Mouse (Mus musculus): Measurements from ENCODE around the gene Ppp1r3d.
A peak's percentile ranks its signal among the peaks of the same experiment; 100 is the strongest.

Ppp1r3d gene

GRCm38 (mm10) chr2:178414261-178415149, at the start of gene Ppp1r3d, which contains the start of gene Fam217b:
Gene Ppp1r3d (minus strand): TSS chr2:178414472.
Gene Fam217b (plus strand): TSS chr2:178414524.
- peak; percentile 98 for DNase-seq

GRCm38 (mm10) chr2:178460353-178460752, 46.1 kb upstream of the Ppp1r3d start:
- peak; percentile 44 for DNase-seq

- DNase-seq = peak; percentile 31
Measured at GRCm38 (mm10) chr2:178457414-178457813, 43.1 kb upstream of the Ppp1r3d start.

GRCm38 (mm10) chr2:178454664-178455516, 40.6 kb upstream of the Ppp1r3d start:
- peak; percentile 64 for DNase-seq

- DNase-seq = peak; percentile 78
Measured at GRCm38 (mm10) chr2:178450961-178451360, 36.7 kb upstream of the Ppp1r3d start.

GRCm38 (mm10) chr2:178450236-178450635, 36.0 kb upstream of the Ppp1r3d start:
- DNase-seq = no peak

- DNase-seq = peak; percentile 76
Measured at GRCm38 (mm10) chr2:178449386-178449785, 35.1 kb upstream of the Ppp1r3d start.

- DNase-seq = peak; percentile 55
Measured at GRCm38 (mm10) chr2:178437311-178437710, 23.0 kb upstream of the Ppp1r3d start.

- DNase-seq = peak; percentile 61
Measured at GRCm38 (mm10) chr2:178433903-178434302, 19.6 kb upstream of the Ppp1r3d start.

GRCm38 (mm10) chr2:178433495-178433894, 19.2 kb upstream of the Ppp1r3d start:
- no peak for DNase-seq

- DNase-seq = no peak
Measured at GRCm38 (mm10) chr2:178430231-178430630, 16.0 kb upstream of the Ppp1r3d start, which contains the start of gene Cdh26. Gene Cdh26 (plus strand): TSS chr2:178430531.

GRCm38 (mm10) chr2:178429426-178429825, 15.2 kb upstream of the Ppp1r3d start:
- no peak for DNase-seq

- DNase-seq = peak; percentile 65
Measured at GRCm38 (mm10) chr2:178428676-178429075, 14.4 kb upstream of the Ppp1r3d start.

- peak; percentile 55 for DNase-seq
Measured at GRCm38 (mm10) chr2:178428183-178428582, 13.9 kb upstream of the Ppp1r3d start.

- peak; percentile 37 for DNase-seq
Measured at GRCm38 (mm10) chr2:178427181-178427580, 12.9 kb upstream of the Ppp1r3d start.

GRCm38 (mm10) chr2:178426229-178426628, 12.0 kb upstream of the Ppp1r3d start:
- DNase-seq = peak; percentile 66

- DNase-seq = no peak
Measured at GRCm38 (mm10) chr2:178423223-178423622, 9.0 kb upstream of the Ppp1r3d start.

GRCm38 (mm10) chr2:178422186-178422585, 7.9 kb upstream of the Ppp1r3d start:
- DNase-seq = peak; percentile 23

GRCm38 (mm10) chr2:178421603-178422002, 7.3 kb upstream of the Ppp1r3d start:
- peak; percentile 86 for DNase-seq

GRCm38 (mm10) chr2:178420576-178420975, 6.3 kb upstream of the Ppp1r3d start:
- DNase-seq = peak; percentile 89

GRCm38 (mm10) chr2:178416970-178417369, 2.7 kb upstream of the Ppp1r3d start:
- peak; percentile 92 for DNase-seq

GRCm38 (mm10) chr2:178416427-178416826, 2.2 kb upstream of the Ppp1r3d start:
- DNase-seq = peak; percentile 93

GRCm38 (mm10) chr2:178415150-178415448, 827 bp upstream of the Ppp1r3d start:
- no peak for DNase-seq

All from heart, adult 11 months (tissue).